Mouse (Mus musculus) T-cell, adult 2 months (primary cell): ENCODE results near the gene Ripk1.
A peak's percentile ranks its signal among the peaks of the same experiment; 100 is the strongest.
"Not testable (repeated sequence)": the region's sequence is repeated elsewhere in the genome, so short reads cannot be mapped to it uniquely, and the experiment has no call there.

Experiments
- DNase-seq: peaks from one replicate; pipeline ENCODE4 v3.0.0; 2022; ENCODE audit warnings: low spot score

Ripk1 gene

GRCm38 (mm10) chr13:34038056-34038432 is 35.9 kb downstream of the Ripk1 start:
- DNase-seq = no peak

- DNase-seq = no peak
Measured at GRCm38 (mm10) chr13:34038901-34039341, 36.8 kb downstream of the Ripk1 start.

GRCm38 (mm10) chr13:34040091-34040490 is 37.9 kb downstream of the Ripk1 start:
- no peak for DNase-seq

- DNase-seq = no peak
Measured at GRCm38 (mm10) chr13:34043716-34044393, 41.7 kb downstream of the Ripk1 start.

GRCm38 (mm10) chr13:34045511-34046249 is 43.5 kb downstream of the Ripk1 start:
- no peak for DNase-seq

GRCm38 (mm10) chr13:34046421-34047012 is 44.4 kb downstream of the Ripk1 start:
- peak; percentile 71 for DNase-seq

GRCm38 (mm10) chr13:34047526-34047925 is 45.4 kb downstream of the Ripk1 start:
- DNase-seq = no peak

GRCm38 (mm10) chr13:34050479-34050878 is 48.3 kb downstream of the Ripk1 start:
- no peak for DNase-seq

- no peak for DNase-seq
Measured at GRCm38 (mm10) chr13:34051692-34052091, 49.5 kb downstream of the Ripk1 start.

GRCm38 (mm10) chr13:34053673-34054282 is 51.6 kb downstream of the Ripk1 start:
- DNase-seq = no peak

GRCm38 (mm10) chr13:34054391-34054790 is 52.2 kb downstream of the Ripk1 start:
- DNase-seq = no peak

- DNase-seq = no peak
Measured at GRCm38 (mm10) chr13:34054983-34055382, 52.8 kb downstream of the Ripk1 start.

GRCm38 (mm10) chr13:34057252-34057651 is 55.1 kb downstream of the Ripk1 start:
- DNase-seq = no peak

GRCm38 (mm10) chr13:34060061-34060460 is 57.9 kb downstream of the Ripk1 start:
- DNase-seq = no peak

GRCm38 (mm10) chr13:34062466-34062865 is 60.3 kb downstream of the Ripk1 start:
- DNase-seq = no peak

- no peak for DNase-seq
Measured at GRCm38 (mm10) chr13:34066351-34066750, 64.2 kb downstream of the Ripk1 start.

- no peak for DNase-seq
Measured at GRCm38 (mm10) chr13:34070296-34070695, 68.1 kb downstream of the Ripk1 start.

- no peak for DNase-seq
Measured at GRCm38 (mm10) chr13:34071836-34072235, 69.7 kb downstream of the Ripk1 start.

GRCm38 (mm10) chr13:34072847-34073246 is 70.7 kb downstream of the Ripk1 start:
- DNase-seq = no peak

GRCm38 (mm10) chr13:34074441-34074840 is 72.3 kb downstream of the Ripk1 start:
- DNase-seq = not testable (repeated sequence)

GRCm38 (mm10) chr13:34075893-34076292 is 73.7 kb downstream of the Ripk1 start:
- DNase-seq = not testable (repeated sequence)
